Mouse (Mus musculus) cerebellum, postnatal 10 days (tissue): ENCODE results near the gene Uba1.
A peak's percentile ranks its signal among the peaks of the same experiment; 100 is the strongest.

Source experiments
- DNase-seq, 2 experiments: peaks; one replicate each; pipeline ENCODE4 v3.0.0; 2021; ENCODE audit warnings: mixed read lengths in 2 of 2

The Uba1 gene

GRCm38 (mm10) chrX:20658026-20658652, at the start of gene Uba1:
Gene Uba1 (plus strand): TSS chrX:20658326.
- peak; percentile 84 to 91 for DNase-seq

- no peak for DNase-seq
These were observed 49.6 kb upstream of the Uba1 start for GRCm38 (mm10) chrX:20608500-20608899.

GRCm38 (mm10) chrX:20616861-20617175, 41.3 kb upstream of the Uba1 start:
- DNase-seq = peak in 1 of 2 experiments; percentile 75

- peak; percentile 79 to 86 for DNase-seq
These were observed 40.8 kb upstream of the Uba1 start, which contains the start of the genes Rbm10 and Ndufb11 for GRCm38 (mm10) chrX:20617176-20617902. Gene Rbm10 (plus strand): TSS chrX:20617503. Gene Ndufb11 (minus strand): TSS chrX:20617619.

- DNase-seq = peak; percentile 72 to 75
These were observed 40.2 kb upstream of the Uba1 start for GRCm38 (mm10) chrX:20617903-20618399.

GRCm38 (mm10) chrX:20638141-20638540, 20.0 kb upstream of the Uba1 start:
- DNase-seq = no peak

- no peak for DNase-seq
These were observed 13.3 kb upstream of the Uba1 start for GRCm38 (mm10) chrX:20644780-20645179.

GRCm38 (mm10) chrX:20657593-20657992, 533 bp upstream of the Uba1 start:
- DNase-seq = no peak

GRCm38 (mm10) chrX:20658891-20659406, 823 bp downstream of the Uba1 start:
- DNase-seq = peak in 1 of 2 experiments; percentile 13

- no peak for DNase-seq
These were observed 4.2 kb downstream of the Uba1 start for GRCm38 (mm10) chrX:20662317-20662715.

- DNase-seq = peak; percentile 88 to 93
These were observed 4.8 kb downstream of the Uba1 start for GRCm38 (mm10) chrX:20662716-20663443.

- peak; percentile 34 to 55 for DNase-seq
These were observed 5.3 kb downstream of the Uba1 start for GRCm38 (mm10) chrX:20663444-20663790.

GRCm38 (mm10) chrX:20687519-20688067, 29.5 kb downstream of the Uba1 start, which contains the start of gene Cdk16:
Gene Cdk16 (plus strand): TSS chrX:20687954.
- DNase-seq = peak; percentile 91

- DNase-seq = peak; percentile 91 to 93
These were observed 30.0 kb downstream of the Uba1 start for GRCm38 (mm10) chrX:20688068-20688547.

- DNase-seq = peak; percentile 89 to 90
These were observed 30.5 kb downstream of the Uba1 start for GRCm38 (mm10) chrX:20688615-20689014.

GRCm38 (mm10) chrX:20691566-20691965, 33.4 kb downstream of the Uba1 start:
- DNase-seq = peak; percentile 69 to 83

GRCm38 (mm10) chrX:20692616-20693015, 34.5 kb downstream of the Uba1 start:
- no peak for DNase-seq

- no peak for DNase-seq
These were observed 37.7 kb downstream of the Uba1 start for GRCm38 (mm10) chrX:20695842-20696241.

GRCm38 (mm10) chrX:20703741-20704290, 45.7 kb downstream of the Uba1 start, which contains the start of gene Usp11:
Gene Usp11 (plus strand): TSS chrX:20703906.
- DNase-seq = peak; percentile 77 to 79

GRCm38 (mm10) chrX:20704295-20705082, 46.4 kb downstream of the Uba1 start:
- DNase-seq = peak; percentile 82 to 83

- DNase-seq = no peak
These were observed 46.9 kb downstream of the Uba1 start for GRCm38 (mm10) chrX:20705083-20705402.

GRCm38 (mm10) chrX:20728681-20729080, 70.6 kb downstream of the Uba1 start:
- no peak for DNase-seq
